Mouse (Mus musculus) cerebellum, postnatal 10 days (tissue): ENCODE measurements around the gene Mrpl46.

Experiments
- DNase-seq, 2 experiments: peaks; one replicate each; pipeline ENCODE4 v3.0.0; 2021; ENCODE audit warnings: mixed read lengths in 2 of 2

Mrpl46 gene

GRCm38 (mm10) chr7:78782639-78783581 is at the start of gene Mrpl46, which contains the start of gene Mrps11:
TSS of gene Mrpl46 (minus strand) at chr7:78783531.
TSS of gene Mrps11 (plus strand) at chr7:78783119.
- peak; percentile 94 to 96 for DNase-seq

GRCm38 (mm10) chr7:78827749-78828362 is 44.5 kb upstream of the Mrpl46 start:
- no peak for DNase-seq

- DNase-seq, result no peak
Measured at GRCm38 (mm10) chr7:78826682-78827385, 43.5 kb upstream of the Mrpl46 start.

DNA sequence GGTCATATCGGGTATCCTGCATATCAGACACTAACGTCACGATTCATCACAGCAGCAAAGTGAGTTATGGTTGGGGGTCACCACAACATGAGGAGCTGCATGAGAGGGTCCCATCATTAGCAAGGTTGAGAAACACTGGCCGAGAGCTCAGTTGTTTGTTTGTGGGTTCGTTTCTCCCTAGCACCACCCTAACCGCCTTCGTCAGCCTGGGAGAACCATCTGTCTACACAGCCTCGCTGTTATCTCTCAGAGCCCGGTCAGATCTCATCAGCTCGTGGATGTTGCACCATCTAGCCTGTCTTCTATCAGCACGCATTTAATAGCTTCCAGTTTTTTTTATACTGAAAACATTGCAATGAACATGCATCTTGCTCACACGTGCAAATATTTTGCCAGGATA is 35.0 kb upstream of the Mrpl46 start:
- no peak for DNase-seq

DNA sequence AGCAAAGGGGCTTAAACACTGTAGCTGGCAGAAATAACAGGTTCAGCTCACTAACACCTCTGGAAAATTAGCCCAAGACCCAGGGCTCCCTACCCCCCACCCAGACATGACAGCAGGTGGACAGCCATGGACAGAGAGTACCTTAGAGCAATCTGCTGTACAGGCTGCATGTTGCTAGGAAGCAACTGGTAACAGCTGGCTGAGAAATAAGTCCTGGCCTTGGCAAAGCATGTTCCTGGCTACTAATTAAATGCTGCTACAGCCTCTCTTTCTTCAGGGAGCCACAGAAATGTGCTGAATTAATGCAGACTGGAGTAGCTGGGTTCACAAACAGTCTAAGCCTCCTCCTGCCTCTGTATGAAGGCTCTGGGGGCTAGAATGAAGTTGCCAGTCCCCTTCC is 31.4 kb upstream of the Mrpl46 start:
- no peak for DNase-seq

DNA sequence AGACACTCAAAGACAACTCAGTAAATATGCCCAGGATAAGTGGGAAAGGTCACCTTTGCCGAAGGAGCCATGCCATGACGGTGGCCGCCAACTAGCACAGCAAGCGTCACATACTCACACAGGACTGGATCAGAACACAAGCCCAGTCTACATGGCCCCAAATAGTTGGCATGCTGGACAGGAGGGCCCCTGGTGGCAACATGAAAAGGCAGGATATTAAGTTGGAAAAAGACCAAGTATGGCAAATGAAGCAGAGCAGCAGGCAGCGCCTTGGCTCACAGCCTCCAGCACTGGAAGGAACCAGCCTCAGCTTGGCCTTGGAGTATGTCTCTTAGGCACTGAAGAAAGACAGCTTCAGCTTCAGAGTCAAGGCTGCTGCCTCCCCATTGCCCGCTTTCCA is 30.5 kb upstream of the Mrpl46 start:
- peak; percentile 71 to 75 for DNase-seq

DNA sequence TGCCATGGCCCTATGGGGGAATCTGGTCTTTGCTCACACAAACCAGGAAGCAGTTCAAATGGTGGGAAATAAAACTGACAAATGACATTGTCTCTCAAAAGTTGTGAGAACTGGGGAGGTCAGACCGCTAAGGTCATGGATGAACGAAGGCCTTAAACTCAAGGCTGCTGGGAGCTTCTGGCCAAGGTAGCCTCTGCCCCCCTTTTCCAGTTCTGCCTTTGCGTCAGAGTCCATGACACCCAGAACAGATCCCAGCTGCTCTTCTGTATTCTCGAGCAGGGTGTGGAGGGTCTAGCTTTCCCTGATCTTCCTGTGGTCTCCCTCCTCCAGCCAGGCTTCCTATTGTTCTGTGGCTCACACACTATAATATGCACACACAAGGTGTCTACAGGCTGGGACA is 23.9 kb upstream of the Mrpl46 start:
- no peak for DNase-seq

- peak in 1 of 2 experiments; percentile 24 for DNase-seq
Measured at GRCm38 (mm10) chr7:78803841-78804240, 20.5 kb upstream of the Mrpl46 start.

GRCm38 (mm10) chr7:78799730-78800496 is 16.6 kb upstream of the Mrpl46 start:
- no peak for DNase-seq

DNA sequence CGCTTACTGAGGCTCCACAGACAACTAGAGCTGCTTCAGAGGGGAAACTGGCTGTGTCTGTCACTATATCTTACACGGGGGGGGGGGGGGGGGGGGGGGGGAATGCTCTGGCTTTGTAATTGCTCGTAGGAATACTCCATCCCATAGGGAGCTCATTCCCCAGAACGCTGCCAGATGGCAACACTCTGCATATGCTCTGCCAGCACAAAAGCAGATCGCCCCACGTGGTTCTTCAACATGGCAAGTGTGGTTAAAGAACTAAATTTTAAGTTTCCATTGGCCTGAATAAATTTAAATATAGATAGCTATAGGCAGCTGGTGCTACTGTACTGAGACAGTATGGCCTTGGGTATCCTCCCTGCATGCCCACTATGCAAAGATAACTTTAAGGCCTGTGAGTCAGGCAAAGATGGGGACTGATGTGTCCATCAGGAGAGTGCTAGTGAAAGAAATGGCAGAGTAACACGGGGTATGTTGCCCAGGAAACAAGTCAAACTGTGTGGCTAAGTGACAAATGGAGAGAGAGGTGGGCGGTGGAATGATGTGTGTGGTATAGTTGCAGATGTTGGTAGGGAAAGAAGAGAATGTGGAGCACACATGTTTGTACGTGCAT is 14.6 kb upstream of the Mrpl46 start:
- peak; percentile 68 to 72 for DNase-seq

DNA sequence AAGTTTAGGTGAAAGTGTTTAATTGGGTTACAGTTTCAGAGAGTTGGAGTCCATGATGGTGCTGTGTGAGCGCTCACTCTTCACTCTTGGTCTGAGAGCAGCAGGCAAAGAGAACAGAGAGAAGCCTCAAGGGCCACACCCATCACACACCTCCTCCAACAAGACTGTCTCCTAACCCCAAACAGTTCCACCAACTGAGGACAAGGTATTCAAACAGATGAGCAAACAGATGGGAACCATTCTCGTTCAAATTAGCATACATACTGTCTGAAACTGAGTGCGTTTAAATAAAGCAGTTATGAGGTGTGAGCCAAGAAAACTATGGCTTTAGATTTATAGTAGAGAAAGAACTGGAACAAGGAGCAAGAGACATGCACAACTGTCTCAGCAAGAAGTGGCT is 13.3 kb upstream of the Mrpl46 start:
- DNase-seq, result no peak

DNA sequence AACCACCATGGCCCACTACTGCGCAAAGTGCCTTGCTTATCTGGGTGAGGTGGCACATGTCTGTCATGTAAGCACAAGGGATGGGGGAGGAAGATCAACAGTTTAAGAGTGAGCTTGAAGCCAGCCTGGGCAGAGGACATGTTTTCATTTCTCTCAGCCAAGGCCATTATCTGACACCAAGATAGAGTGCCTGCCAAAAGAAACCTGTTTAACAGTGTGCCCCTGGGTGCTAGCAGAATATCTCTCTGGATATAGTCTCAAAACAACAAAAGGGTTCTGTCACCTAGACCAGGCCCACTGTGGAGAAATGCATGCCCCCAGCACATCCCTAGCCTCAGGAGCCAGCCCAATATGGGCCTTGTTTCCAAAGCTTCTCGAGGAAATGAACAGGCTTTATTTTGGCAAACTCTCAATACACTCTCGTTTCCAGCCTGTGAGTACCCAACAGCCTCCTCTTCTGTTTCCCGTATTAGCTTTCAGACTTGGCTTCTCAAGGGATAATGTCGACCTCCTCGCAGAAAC is 11.3 kb upstream of the Mrpl46 start:
- DNase-seq, result no peak

DNA sequence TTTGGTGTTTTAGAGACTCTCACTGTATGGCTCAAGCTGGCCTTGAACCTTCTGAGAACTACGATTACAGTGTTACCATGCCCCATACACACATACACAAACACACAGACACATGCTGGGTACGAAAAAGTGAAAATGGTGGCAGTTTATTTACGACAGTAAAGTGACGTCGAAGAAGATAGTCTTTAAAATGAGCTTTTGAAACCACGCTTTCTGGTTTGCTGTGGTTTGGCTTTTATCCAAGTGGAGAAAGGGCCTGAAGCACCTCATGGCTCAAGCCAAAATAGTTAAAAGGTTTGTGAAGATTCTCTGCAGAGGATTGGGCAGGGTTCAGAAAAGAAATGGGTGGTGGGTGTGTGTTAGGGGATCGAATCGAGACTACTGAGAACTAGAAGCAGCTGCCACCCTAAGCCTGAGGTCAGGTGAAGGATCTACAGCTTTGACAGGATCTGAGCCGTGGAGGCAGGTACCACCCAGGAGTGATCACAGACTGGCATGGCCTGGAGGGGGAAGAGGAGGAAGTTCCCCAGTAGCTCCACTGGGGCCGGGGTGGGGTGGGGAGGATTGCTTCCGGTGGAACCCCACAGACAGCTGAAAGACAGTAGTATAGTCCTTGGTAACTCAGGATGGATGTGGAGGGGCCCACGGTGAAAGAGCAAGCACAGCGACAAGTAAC is 10.7 kb upstream of the Mrpl46 start:
- no peak for DNase-seq

DNA sequence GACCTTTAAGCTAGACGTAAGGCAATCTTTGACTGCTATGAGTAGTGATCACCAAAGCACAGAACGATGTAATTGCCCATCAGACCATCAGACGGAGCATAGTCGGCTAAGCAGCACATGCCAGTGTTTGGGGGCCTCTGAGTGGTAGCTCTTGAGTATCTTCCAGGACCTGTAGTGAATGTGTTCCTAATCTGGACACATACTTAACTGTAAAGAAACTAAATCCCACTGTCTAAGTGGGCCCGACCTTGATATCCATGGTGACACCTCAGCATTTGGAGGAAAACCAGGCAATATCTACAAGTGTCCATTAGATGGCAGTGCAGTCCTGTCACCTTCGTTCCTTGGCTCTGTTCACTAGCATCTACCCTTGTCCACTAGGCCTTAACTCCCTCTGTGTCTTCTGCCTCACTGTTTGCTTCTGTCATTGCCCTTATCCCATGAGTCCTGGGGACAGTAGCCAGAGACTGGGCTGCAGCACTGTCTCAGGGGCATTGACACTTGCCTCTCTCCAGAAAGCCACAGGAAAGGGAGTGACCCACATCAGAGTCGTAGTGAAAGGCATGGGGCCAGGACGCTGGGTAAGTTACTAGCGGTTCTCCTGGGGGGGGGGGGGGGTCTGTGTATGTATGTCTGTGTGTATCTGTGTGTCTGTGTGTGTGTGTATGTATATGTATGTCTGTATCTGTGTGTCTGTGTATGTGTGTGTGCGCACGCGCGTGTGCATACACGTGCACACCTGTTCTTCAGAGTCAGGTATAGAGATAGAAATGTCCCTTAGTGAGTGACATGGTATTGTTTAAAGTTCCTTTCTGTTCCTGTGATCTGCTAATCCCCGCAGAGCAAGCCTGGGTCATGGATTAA is 8.3 kb upstream of the Mrpl46 start:
- peak; percentile 74 to 84 for DNase-seq

GRCm38 (mm10) chr7:78787793-78788380 is 4.6 kb upstream of the Mrpl46 start:
- DNase-seq, result no peak

GRCm38 (mm10) chr7:78785906-78786305 is 2.6 kb upstream of the Mrpl46 start:
- no peak for DNase-seq

GRCm38 (mm10) chr7:78778741-78779140 is 4.6 kb downstream of the Mrpl46 start:
- no peak for DNase-seq

DNA sequence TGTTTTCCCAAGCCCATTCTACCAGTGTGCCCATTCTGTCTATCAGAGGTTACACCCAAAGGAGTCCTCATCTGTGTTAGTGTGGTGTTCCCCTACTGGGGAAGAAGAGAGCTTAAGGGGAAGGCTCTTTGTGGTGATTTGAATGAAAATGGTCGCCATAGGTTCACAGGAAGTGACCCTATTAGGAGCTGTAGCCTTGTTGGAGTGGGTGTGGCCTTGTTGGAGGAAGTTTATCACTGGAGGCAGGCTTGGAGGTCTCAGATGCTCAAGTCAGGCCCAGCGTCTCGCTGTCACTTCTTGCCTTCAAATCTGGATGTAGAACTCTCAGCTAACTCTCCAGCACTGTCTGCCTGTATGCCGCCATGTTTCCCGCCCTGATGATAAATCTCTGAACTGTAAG is 12.4 kb downstream of the Mrpl46 start:
- DNase-seq, result no peak

- no peak for DNase-seq
Measured at GRCm38 (mm10) chr7:78769075-78769652, 14.2 kb downstream of the Mrpl46 start.
